Mouse (Mus musculus): Measurements from ENCODE around the gene Hydin. TPM values are rescaled to one million over a fixed set of nuclear protein-coding genes. Genes with fewer than 3 reads are reported as not detected.
"Not testable (repeated sequence)": the region's sequence is repeated elsewhere in the genome, so short reads cannot be mapped to it uniquely, and the experiment has no call there.

Gene Hydin
- total RNA-seq, 2 experiments from 2014 or later = 0.08 to 0.20 TPM

GRCm38 (mm10) chr8:110519790-110520189 is 253.0 kb downstream of the Hydin start:
- no peak for DNase-seq (ENCODE audit: low spot score in 2 of 2)

- no peak for DNase-seq (ENCODE audit: low spot score in 2 of 2)
These were observed 255.1 kb downstream of the Hydin start for GRCm38 (mm10) chr8:110521851-110522250.

GRCm38 (mm10) chr8:110522495-110522894 is 255.7 kb downstream of the Hydin start:
- not testable (repeated sequence) for DNase-seq (ENCODE audit: low spot score in 2 of 2)

GRCm38 (mm10) chr8:110522985-110523384 is 256.2 kb downstream of the Hydin start:
- DNase-seq (ENCODE audit: low spot score in 2 of 2) = no peak

- DNase-seq (ENCODE audit: low spot score in 2 of 2) = no peak
These were observed 258.5 kb downstream of the Hydin start for GRCm38 (mm10) chr8:110525229-110525628.

- no peak for DNase-seq (ENCODE audit: low spot score in 2 of 2)
These were observed 263.4 kb downstream of the Hydin start for GRCm38 (mm10) chr8:110530008-110530762.

GRCm38 (mm10) chr8:110533781-110534180 is 267.0 kb downstream of the Hydin start:
- DNase-seq (ENCODE audit: low spot score in 2 of 2) = no peak

- no peak for DNase-seq (ENCODE audit: low spot score in 2 of 2)
These were observed 271.1 kb downstream of the Hydin start for GRCm38 (mm10) chr8:110537849-110538248.

GRCm38 (mm10) chr8:110550343-110550742 is 283.6 kb downstream of the Hydin start:
- no peak for DNase-seq (ENCODE audit: low spot score in 2 of 2)

- not testable (repeated sequence) for DNase-seq (ENCODE audit: low spot score in 2 of 2)
These were observed 285.3 kb downstream of the Hydin start for GRCm38 (mm10) chr8:110552111-110552510.

GRCm38 (mm10) chr8:110592641-110593040 is 325.9 kb downstream of the Hydin start:
- no peak for DNase-seq (ENCODE audit: low spot score in 2 of 2)

GRCm38 (mm10) chr8:110594164-110594563 is 327.4 kb downstream of the Hydin start:
- DNase-seq (ENCODE audit: low spot score in 2 of 2) = no peak

- DNase-seq (ENCODE audit: low spot score in 2 of 2) = no peak
These were observed 337.8 kb downstream of the Hydin start for GRCm38 (mm10) chr8:110604556-110604955.

- DNase-seq (ENCODE audit: low spot score in 2 of 2) = no peak
These were observed 338.7 kb downstream of the Hydin start for GRCm38 (mm10) chr8:110605401-110606015.

GRCm38 (mm10) chr8:110615730-110616129 is 349.0 kb downstream of the Hydin start:
- no peak for DNase-seq (ENCODE audit: low spot score in 2 of 2)

GRCm38 (mm10) chr8:110617801-110618358 is 351.1 kb downstream of the Hydin start:
- no peak for DNase-seq (ENCODE audit: low spot score in 2 of 2)

- peak; percentile 95 for DNase-seq (ENCODE audit: low spot score in 2 of 2)
These were observed 351.8 kb downstream of the Hydin start, which contains the start of gene Vac14 for GRCm38 (mm10) chr8:110618391-110619207. Gene Vac14, plus strand, starts transcription at chr8:110618585.

- DNase-seq (ENCODE audit: low spot score in 2 of 2) = no peak
These were observed 352.4 kb downstream of the Hydin start for GRCm38 (mm10) chr8:110619208-110619574.

GRCm38 (mm10) chr8:110619919-110620318 is 353.1 kb downstream of the Hydin start:
- no peak for DNase-seq (ENCODE audit: low spot score in 2 of 2)

- no peak for DNase-seq (ENCODE audit: low spot score in 2 of 2)
These were observed 359.7 kb downstream of the Hydin start for GRCm38 (mm10) chr8:110626431-110626830.

Data from adrenal gland, postnatal 4 days (tissue).